In the genomic region with DNA sequence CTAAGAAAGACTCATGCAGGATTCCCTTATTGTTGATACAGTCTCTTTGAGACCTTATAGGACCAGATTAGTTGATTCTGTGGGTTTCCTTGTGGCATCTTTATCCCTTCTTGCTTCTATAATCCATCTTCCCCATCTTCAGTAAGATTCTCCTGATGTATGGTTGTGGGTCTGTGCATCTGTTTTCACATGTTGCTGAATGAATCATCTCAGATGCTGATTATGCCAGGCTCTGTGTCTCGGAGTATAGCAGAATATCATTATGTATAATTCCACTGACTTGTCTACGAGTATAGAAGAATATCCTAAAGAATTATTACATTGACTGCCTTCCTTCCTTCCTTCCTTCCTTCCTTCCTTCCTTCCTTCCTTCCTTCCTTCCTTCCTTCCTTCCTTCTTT, we compare ENCODE assay signal across 21 mouse cellular contexts.
DNase-seq lines count a peak whose midpoint lies in the region; ATAC-seq and TF ChIP-seq lines count a peak whose summit lies in the region.
"Had no signal": no experiment of that assay in that cellular context is flagged by ENCODE, and none has a peak within 500 bp of the region (broad histone marks: within the 10 kb centered on the region; RNA-seq: fewer than 3 reads in every experiment).

No protein-coding gene starts in this region.

- no peaks in the 10 kb centered on the region for H3K4me1 ChIP-seq in cortical plate, adult 2 months (ENCODE audit: control insufficient read depth, insufficient read depth, low read length)
- no peaks in the 10 kb centered on the region for H3K4me1 ChIP-seq in liver, embryonic 11.5 days (replicated peaks; ENCODE audit: control insufficient read depth, insufficient read depth, low read length)
- H3K4me1 ChIP-seq: embryonic facial prominence, embryonic 13.5 days; embryonic facial prominence, embryonic 15.5 days; forebrain, embryonic 10.5 days; forebrain, embryonic 12.5 days had no signal

- H3K36me3 ChIP-seq in liver, embryonic 11.5 days (ENCODE audit: control insufficient read depth, insufficient read depth, low read length): no peaks in the 10 kb centered on the region
- H3K36me3 ChIP-seq: embryonic facial prominence, embryonic 13.5 days; embryonic facial prominence, embryonic 15.5 days; forebrain, embryonic 10.5 days; forebrain, embryonic 12.5 days had no signal

- H3K27ac ChIP-seq in cortical plate, adult 2 months (ENCODE audit: insufficient read depth, low read length): peak overlapping the region; percentile 50; the same call in 1 of the 2 replicates
- no peak overlapping the region; the same call in 1 of the 2 replicates for H3K27ac ChIP-seq in left cerebral cortex, adult 2 months
- H3K27ac ChIP-seq in liver, embryonic 11.5 days (ENCODE audit: low read depth, low read length): no peak overlapping the region
- H3K27ac ChIP-seq: embryonic facial prominence, embryonic 13.5 days; embryonic facial prominence, embryonic 15.5 days; forebrain, embryonic 10.5 days; forebrain, embryonic 12.5 days had no signal

- ATAC-seq in frontal cortex, adult (ENCODE audit: low TSS enrichment): peak; percentile 95
- no peak for ATAC-seq in liver, embryonic 11.5 days (replicated peaks; ENCODE audit: low FRiP score)
- ATAC-seq: forebrain, embryonic 14.5 days had no signal

- H3K9ac ChIP-seq in liver, embryonic 11.5 days (ENCODE audit: low read depth, low read length): no peak overlapping the region
- H3K9ac ChIP-seq: embryonic facial prominence, embryonic 13.5 days; embryonic facial prominence, embryonic 15.5 days; forebrain, embryonic 12.5 days had no signal

- H3K27me3 ChIP-seq in liver, embryonic 11.5 days (replicated peaks; ENCODE audit: control insufficient read depth, insufficient read depth, low read length): no peaks in the 10 kb centered on the region
- H3K27me3 ChIP-seq: embryonic facial prominence, embryonic 13.5 days; embryonic facial prominence, embryonic 15.5 days; forebrain, embryonic 12.5 days had no signal

- H3K4me3 ChIP-seq in cortical plate, adult 2 months (ENCODE audit: insufficient read depth, low read length): no peak overlapping the region
- H3K4me3 ChIP-seq in left cerebral cortex, adult 2 months: no peak overlapping the region
- H3K4me3 ChIP-seq in liver, embryonic 11.5 days (ENCODE audit: low read depth, low read length): no peak overlapping the region
- H3K4me3 ChIP-seq: embryonic facial prominence, embryonic 13.5 days; embryonic facial prominence, embryonic 15.5 days; erythroblast, embryonic 14.5 days; forebrain, embryonic 10.5 days; forebrain, embryonic 12.5 days had no signal

- intact Hi-C loops in left cerebral cortex, adult 2 months (cut with DNase I): loop anchor here (10.0 kb wide), 3 partner anchors 501 to 1919 kb away; a partner anchor contains a TSS

- H3K9me3 ChIP-seq in liver, embryonic 11.5 days (ENCODE audit: control insufficient read depth, low read length): no peaks in the 10 kb centered on the region
- H3K9me3 ChIP-seq: embryonic facial prominence, embryonic 13.5 days; embryonic facial prominence, embryonic 15.5 days; forebrain, embryonic 10.5 days; forebrain, embryonic 12.5 days had no signal

- no peak for TF ChIP-seq POLR2A in cortical plate, adult 2 months (IDR thresholded peaks at IDR 0.05; ENCODE audit: extremely low read depth, insufficient read depth, low read length)

- no peak overlapping the region for H3K4me2 ChIP-seq in liver, embryonic 11.5 days
- H3K4me2 ChIP-seq: embryonic facial prominence, embryonic 13.5 days; embryonic facial prominence, embryonic 15.5 days; forebrain, embryonic 12.5 days had no signal

- 78% methylated on average over 2 of the region's 2 CpGs for WGBS in liver, embryonic 11.5 days

- TF ChIP-seq CTCF in cortical plate, adult 2 months (IDR thresholded peaks at IDR 0.05; ENCODE audit: extremely low read depth, insufficient read depth, low read length): no peak
- TF ChIP-seq CTCF in left cerebral cortex, adult 2 months (IDR thresholded peaks at IDR 0.05): no peak

- no peak for DNase-seq in frontal cortex, postnatal 10 days (ENCODE audit: low spot score in 2 of 2)
- peak; percentile 71 for DNase-seq in brain, adult 2 months (ENCODE audit: low read depth, low spot score)
- DNase-seq in left cerebral cortex, adult 2 months (ENCODE audit: extremely low spot score in 1 of 2, low spot score in 2 of 2): no peak
- no peak for DNase-seq in liver, embryonic 11.5 days (ENCODE audit: low spot score)
- DNase-seq: adrenal gland, adult 2 months; adrenal gland, postnatal 10 days; adrenal gland, postnatal 25 days; cerebellum, adult 11-12 months; cerebellum, adult 2 months; cerebellum, adult 9-10 months; cerebellum, postnatal 10 days; cerebellum, postnatal 25 days; embryo, embryonic 11 days had no signal
